Mouse (Mus musculus): ENCODE measurements around the gene Mettl7a1. TPM values are rescaled to one million over a fixed set of nuclear protein-coding genes. Genes with fewer than 3 reads are reported as not detected.
"Not testable (repeated sequence)": the region's sequence is repeated elsewhere in the genome, so short reads cannot be mapped to it uniquely, and the experiment has no call there.

The Mettl7a1 gene
- polyA plus RNA-seq (2014; fragmentation: Nextera tagmentation; extraction: Ambion mirVana): 2.5 and 2.7 TPM in 2 replicates

GRCm38 (mm10) chr15:100304019-100304991 lies at the start of gene Mettl7a1:
TSS of gene Mettl7a1 (plus strand) at chr15:100304140.
- peaks cover 4% of the 10 kb centered on the region; the same call in 1 of the 2 replicates for H3K4me1 ChIP-seq (ENCODE audit: control insufficient read depth, insufficient read depth, low read length)
- H3K4me2 ChIP-seq: peak within 1 kb of the TSS; percentile 68
- H3K27ac ChIP-seq (ENCODE audit: low read depth, low read length): peak within 1 kb of the TSS; percentile 74
- ATAC-seq (replicated peaks; ENCODE audit: insufficient number of reproducible peaks, low FRiP score, low TSS enrichment): peak; percentile 54
- 3% methylated on average over 22 of the region's 30 CpGs for WGBS (ENCODE audit: insufficient replicate concordance)
- no peaks in the 10 kb centered on the region for H3K9me3 ChIP-seq (replicated peaks; ENCODE audit: control insufficient read depth, low read length)
- peak within 1 kb of the TSS; percentile 65 for H3K9ac ChIP-seq (ENCODE audit: low read depth, low read length)
- H3K27me3 ChIP-seq (ENCODE audit: control insufficient read depth, insufficient read depth, low read length): no peaks in the 10 kb centered on the region
- H3K4me3 ChIP-seq (ENCODE audit: low read depth, low read length): peak within 1 kb of the TSS; percentile 48
- no peaks in the 10 kb centered on the region for H3K36me3 ChIP-seq (ENCODE audit: control insufficient read depth, insufficient read depth, low read length)

GRCm38 (mm10) chr15:100256386-100256785 lies 47.6 kb upstream of the Mettl7a1 start:
- Histone ChIP-seq H3K9ac (ENCODE audit: low read depth, low read length) (no peak overlapping the region), H3K9me3 (replicated peaks; ENCODE audit: control insufficient read depth, low read length) (no peaks in the 10 kb centered on the region), H3K36me3 (ENCODE audit: control insufficient read depth, insufficient read depth, low read length) (peaks cover 52% of the 10 kb centered on the region), H3K4me3 (ENCODE audit: low read depth, low read length) (no peak overlapping the region), H3K4me1 (ENCODE audit: control insufficient read depth, insufficient read depth, low read length) (no peaks in the 10 kb centered on the region), H3K4me2 (no peak overlapping the region), H3K27ac (ENCODE audit: low read depth, low read length) (no peak overlapping the region), H3K27me3 (ENCODE audit: control insufficient read depth, insufficient read depth, low read length) (no peaks in the 10 kb centered on the region)
- 89% methylated on average over 6 of the region's 6 CpGs for WGBS (ENCODE audit: insufficient replicate concordance)
- ATAC-seq (replicated peaks; ENCODE audit: insufficient number of reproducible peaks, low FRiP score, low TSS enrichment): no peak

GRCm38 (mm10) chr15:100257305-100257704 lies 46.6 kb upstream of the Mettl7a1 start:
- Histone ChIP-seq H3K4me3 (ENCODE audit: low read depth, low read length) (no peak overlapping the region), H3K9me3 (replicated peaks; ENCODE audit: control insufficient read depth, low read length) (no peaks in the 10 kb centered on the region), H3K27me3 (ENCODE audit: control insufficient read depth, insufficient read depth, low read length) (no peaks in the 10 kb centered on the region), H3K36me3 (ENCODE audit: control insufficient read depth, insufficient read depth, low read length) (peaks cover 46% of the 10 kb centered on the region), H3K27ac (ENCODE audit: low read depth, low read length) (no peak overlapping the region), H3K4me1 (ENCODE audit: control insufficient read depth, insufficient read depth, low read length) (no peaks in the 10 kb centered on the region), H3K4me2 (no peak overlapping the region), H3K9ac (ENCODE audit: low read depth, low read length) (no peak overlapping the region)
- no peak for ATAC-seq (replicated peaks; ENCODE audit: insufficient number of reproducible peaks, low FRiP score, low TSS enrichment)
- 93% methylated on average over 5 of the region's 5 CpGs for WGBS (ENCODE audit: insufficient replicate concordance)

GRCm38 (mm10) chr15:100258646-100259425 lies 45.1 kb upstream of the Mettl7a1 start:
- Histone ChIP-seq H3K9ac (ENCODE audit: low read depth, low read length) (no peak overlapping the region), H3K27me3 (ENCODE audit: control insufficient read depth, insufficient read depth, low read length) (no peaks in the 10 kb centered on the region), H3K27ac (ENCODE audit: low read depth, low read length) (no peak overlapping the region), H3K9me3 (replicated peaks; ENCODE audit: control insufficient read depth, low read length) (no peaks in the 10 kb centered on the region), H3K36me3 (ENCODE audit: control insufficient read depth, insufficient read depth, low read length) (peaks cover 38% of the 10 kb centered on the region), H3K4me2 (no peak overlapping the region), H3K4me1 (ENCODE audit: control insufficient read depth, insufficient read depth, low read length) (no peaks in the 10 kb centered on the region), H3K4me3 (ENCODE audit: low read depth, low read length) (no peak overlapping the region)
- no peak for ATAC-seq (replicated peaks; ENCODE audit: insufficient number of reproducible peaks, low FRiP score, low TSS enrichment)
- 93% methylated on average over 7 of the region's 7 CpGs for WGBS (ENCODE audit: insufficient replicate concordance)

GRCm38 (mm10) chr15:100260351-100260750 lies 43.6 kb upstream of the Mettl7a1 start:
- H3K4me2 ChIP-seq; H3K27ac ChIP-seq (ENCODE audit: low read depth, low read length); H3K9ac ChIP-seq (ENCODE audit: low read depth, low read length); H3K27me3 ChIP-seq (ENCODE audit: control insufficient read depth, insufficient read depth, low read length); ATAC-seq (replicated peaks; ENCODE audit: insufficient number of reproducible peaks, low FRiP score, low TSS enrichment); H3K9me3 ChIP-seq (replicated peaks; ENCODE audit: control insufficient read depth, low read length); H3K4me1 ChIP-seq (ENCODE audit: control insufficient read depth, insufficient read depth, low read length); H3K4me3 ChIP-seq (ENCODE audit: low read depth, low read length): not testable (repeated sequence)
- WGBS (ENCODE audit: insufficient replicate concordance): 90% methylated on average over 7 of the region's 7 CpGs
- H3K36me3 ChIP-seq (ENCODE audit: control insufficient read depth, insufficient read depth, low read length): peaks cover 25% of the 10 kb centered on the region

GRCm38 (mm10) chr15:100263246-100263905 lies 40.6 kb upstream of the Mettl7a1 start:
- ATAC-seq (replicated peaks; ENCODE audit: insufficient number of reproducible peaks, low FRiP score, low TSS enrichment): no peak
- no peaks in the 10 kb centered on the region for H3K27me3 ChIP-seq (ENCODE audit: control insufficient read depth, insufficient read depth, low read length)
- 22% methylated on average over 4 of the region's 4 CpGs for WGBS (ENCODE audit: insufficient replicate concordance)
- H3K4me1 ChIP-seq (ENCODE audit: control insufficient read depth, insufficient read depth, low read length): no peaks in the 10 kb centered on the region
- H3K9ac ChIP-seq (ENCODE audit: low read depth, low read length): no peak overlapping the region
- no peak overlapping the region for H3K4me3 ChIP-seq (ENCODE audit: low read depth, low read length)
- no peaks in the 10 kb centered on the region for H3K9me3 ChIP-seq (replicated peaks; ENCODE audit: control insufficient read depth, low read length)
- H3K36me3 ChIP-seq (ENCODE audit: control insufficient read depth, insufficient read depth, low read length): peaks cover 11% of the 10 kb centered on the region; the same call in 1 of the 2 replicates
- H3K27ac ChIP-seq (ENCODE audit: low read depth, low read length): no peak overlapping the region
- no peak overlapping the region for H3K4me2 ChIP-seq

GRCm38 (mm10) chr15:100265586-100266325 lies 38.2 kb upstream of the Mettl7a1 start:
- Histone ChIP-seq H3K36me3 (ENCODE audit: control insufficient read depth, insufficient read depth, low read length) (0 out of 2 replicates have a peak, but pooled peaks cover 2% of the 10 kb centered on the region), H3K4me2 (no peak overlapping the region), H3K4me3 (ENCODE audit: low read depth, low read length) (no peak overlapping the region), H3K4me1 (ENCODE audit: control insufficient read depth, insufficient read depth, low read length) (no peaks in the 10 kb centered on the region), H3K27me3 (ENCODE audit: control insufficient read depth, insufficient read depth, low read length) (0 out of 2 replicates have a peak, but pooled peaks cover 5% of the 10 kb centered on the region), H3K27ac (ENCODE audit: low read depth, low read length) (no peak overlapping the region), H3K9me3 (replicated peaks; ENCODE audit: control insufficient read depth, low read length) (no peaks in the 10 kb centered on the region), H3K9ac (ENCODE audit: low read depth, low read length) (no peak overlapping the region)
- 77% methylated on average over 4 of the region's 5 CpGs for WGBS (ENCODE audit: insufficient replicate concordance)
- ATAC-seq (replicated peaks; ENCODE audit: insufficient number of reproducible peaks, low FRiP score, low TSS enrichment): no peak

Data from heart, embryonic 11.5 days (tissue).